Mouse (Mus musculus): Measurements from ENCODE around the gene Btbd9. TPM values are rescaled to one million over a fixed set of nuclear protein-coding genes. Genes with fewer than 3 reads are reported as not detected.
A peak's percentile ranks its signal among the peaks of the same experiment; 100 is the strongest.

The Btbd9 gene
- polyA plus RNA-seq, 1 experiment = 21.3 TPM

GRCm38 (mm10) chr17:30225030-30225740 is 351.1 kb downstream of the Btbd9 start:
- Histone ChIP-seq H3ac (ENCODE audit: control insufficient read depth, insufficient read length) (no peak overlapping the region), H3K27me3 (ENCODE audit: control insufficient read depth, insufficient read depth, insufficient read length) (no peaks in the 10 kb centered on the region), H3K4me2 (ENCODE audit: low read depth) (no peak overlapping the region), H3K4me3 (no peak overlapping the region), H3K79me2 (ENCODE audit: control insufficient read depth, insufficient read depth) (no peaks in the 10 kb centered on the region), H3K36me3 (ENCODE audit: control insufficient read depth, insufficient read depth) (no peaks in the 10 kb centered on the region)
- no peak for TF ChIP-seq MAX (IDR thresholded peaks at IDR 0.05; ENCODE audit: low read depth)
- TF ChIP-seq REST (IDR thresholded peaks at IDR 0.05; ENCODE audit: insufficient read depth, insufficient read length) = peak; percentile 70

DNA sequence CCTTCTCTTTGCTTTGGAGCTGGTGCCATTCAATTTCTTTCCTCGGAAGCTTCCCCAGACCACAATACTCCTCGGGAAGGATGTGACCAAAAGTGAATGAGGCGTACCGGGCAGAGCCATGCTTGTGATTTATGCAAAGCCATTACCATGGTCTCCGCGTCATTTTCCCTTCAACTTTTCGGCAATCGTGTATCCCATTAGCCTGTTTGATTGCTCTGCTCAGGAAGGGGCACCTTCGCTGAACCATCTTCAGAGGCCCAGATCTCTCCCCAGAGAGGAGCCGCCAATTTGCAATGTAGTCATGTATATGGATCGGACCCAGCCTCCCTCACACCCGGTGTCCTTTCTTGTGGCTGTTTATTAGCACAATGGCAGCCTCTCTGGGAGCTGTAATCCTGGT is 353.5 kb downstream of the Btbd9 start:
- Histone ChIP-seq H3ac (ENCODE audit: control insufficient read depth, insufficient read length) (no peak overlapping the region), H3K79me2 (ENCODE audit: control insufficient read depth, insufficient read depth) (no peaks in the 10 kb centered on the region), H3K27me3 (ENCODE audit: control insufficient read depth, insufficient read depth, insufficient read length) (no peaks in the 10 kb centered on the region), H3K36me3 (ENCODE audit: control insufficient read depth, insufficient read depth) (no peaks in the 10 kb centered on the region), H3K4me2 (ENCODE audit: low read depth) (no peak overlapping the region), H3K4me3 (no peak overlapping the region)
- TF ChIP-seq POLR2AphosphoS2 (IDR thresholded peaks at IDR 0.05; ENCODE audit: insufficient read length, low read depth) = no peak
- no peak for TF ChIP-seq MYOG (IDR thresholded peaks at IDR 0.05; ENCODE audit: control insufficient read depth in 1 of 3, insufficient read depth in 1 of 3, insufficient read length in 2 of 3, low read depth in 2 of 3)
- TF ChIP-seq TCF3 (IDR thresholded peaks at IDR 0.05; ENCODE audit: insufficient read length, low read depth) = no peak
- no peak for TF ChIP-seq USF1 (IDR thresholded peaks at IDR 0.05; ENCODE audit: low read depth)
- TF ChIP-seq REST (IDR thresholded peaks at IDR 0.05; ENCODE audit: insufficient read depth, insufficient read length) = no peak
- TF ChIP-seq SRF (IDR thresholded peaks at IDR 0.05; ENCODE audit: control insufficient read depth, insufficient read length, low read depth) = no peak
- no peak for TF ChIP-seq MYOD1 (IDR thresholded peaks at IDR 0.05; ENCODE audit: control insufficient read depth in 1 of 3, insufficient read length in 2 of 3, low read depth in 2 of 3)
- TF ChIP-seq POLR2A (IDR thresholded peaks at IDR 0.05; ENCODE audit: insufficient read length, low read depth) = no peak
- no peak for TF ChIP-seq MAX (IDR thresholded peaks at IDR 0.05; ENCODE audit: low read depth)
- TF ChIP-seq TCF12 (IDR thresholded peaks at IDR 0.05; ENCODE audit: insufficient read depth, poor library complexity, severe bottlenecking) = no peak
- no peak for TF ChIP-seq E2F4 (IDR thresholded peaks at IDR 0.05; ENCODE audit: insufficient read depth)
- no peak for TF ChIP-seq CEBPB (IDR thresholded peaks at IDR 0.05; ENCODE audit: insufficient read depth, poor library complexity, severe bottlenecking)

DNA sequence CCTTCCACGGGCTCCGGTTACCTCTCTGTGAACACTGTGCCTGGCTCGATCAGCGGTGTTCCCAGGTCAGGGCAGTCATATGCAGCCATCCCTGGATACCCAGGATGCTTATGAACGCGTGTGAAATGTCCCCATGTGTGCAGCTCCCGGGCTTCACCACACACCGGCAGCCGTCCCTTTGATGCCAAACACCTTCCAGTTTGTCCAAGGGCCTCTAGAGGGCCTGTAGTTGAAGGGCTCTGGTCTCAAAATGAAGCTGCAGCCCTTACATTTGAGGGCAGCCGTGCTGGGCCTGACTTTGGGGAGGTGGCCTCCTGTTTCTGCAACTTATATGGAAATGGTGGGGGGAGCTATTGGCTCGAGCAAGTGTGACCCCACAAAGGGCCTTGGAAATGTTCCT is 353.9 kb downstream of the Btbd9 start:
- no peak for TF ChIP-seq MAX (IDR thresholded peaks at IDR 0.05; ENCODE audit: low read depth)
- TF ChIP-seq POLR2AphosphoS2 (IDR thresholded peaks at IDR 0.05; ENCODE audit: insufficient read length, low read depth) = no peak
- TF ChIP-seq E2F4 (IDR thresholded peaks at IDR 0.05; ENCODE audit: insufficient read depth) = no peak
- no peak for TF ChIP-seq TCF3 (IDR thresholded peaks at IDR 0.05; ENCODE audit: insufficient read length, low read depth)
- no peak for TF ChIP-seq MYOD1 (IDR thresholded peaks at IDR 0.05; ENCODE audit: control insufficient read depth in 1 of 3, insufficient read length in 2 of 3, low read depth in 2 of 3)
- TF ChIP-seq REST (IDR thresholded peaks at IDR 0.05; ENCODE audit: insufficient read depth, insufficient read length) = no peak
- no peak for TF ChIP-seq POLR2A (IDR thresholded peaks at IDR 0.05; ENCODE audit: insufficient read length, low read depth)
- TF ChIP-seq USF1 (IDR thresholded peaks at IDR 0.05; ENCODE audit: low read depth) = no peak
- no peak for TF ChIP-seq SRF (IDR thresholded peaks at IDR 0.05; ENCODE audit: control insufficient read depth, insufficient read length, low read depth)
- no peak for TF ChIP-seq CEBPB (IDR thresholded peaks at IDR 0.05; ENCODE audit: insufficient read depth, poor library complexity, severe bottlenecking)
- no peak for TF ChIP-seq MYOG (IDR thresholded peaks at IDR 0.05; ENCODE audit: control insufficient read depth in 1 of 3, insufficient read depth in 1 of 3, insufficient read length in 2 of 3, low read depth in 2 of 3)
- TF ChIP-seq TCF12 (IDR thresholded peaks at IDR 0.05; ENCODE audit: insufficient read depth, poor library complexity, severe bottlenecking) = no peak
- no peaks in the 10 kb centered on the region for H3K79me2 ChIP-seq (ENCODE audit: control insufficient read depth, insufficient read depth)
- H3K36me3 ChIP-seq (ENCODE audit: control insufficient read depth, insufficient read depth) = no peaks in the 10 kb centered on the region
- H3K27me3 ChIP-seq (ENCODE audit: control insufficient read depth, insufficient read depth, insufficient read length) = no peaks in the 10 kb centered on the region
- H3ac ChIP-seq (ENCODE audit: control insufficient read depth, insufficient read length) = no peak overlapping the region
- no peak overlapping the region for H3K4me3 ChIP-seq
- H3K4me2 ChIP-seq (ENCODE audit: low read depth) = no peak overlapping the region

DNA sequence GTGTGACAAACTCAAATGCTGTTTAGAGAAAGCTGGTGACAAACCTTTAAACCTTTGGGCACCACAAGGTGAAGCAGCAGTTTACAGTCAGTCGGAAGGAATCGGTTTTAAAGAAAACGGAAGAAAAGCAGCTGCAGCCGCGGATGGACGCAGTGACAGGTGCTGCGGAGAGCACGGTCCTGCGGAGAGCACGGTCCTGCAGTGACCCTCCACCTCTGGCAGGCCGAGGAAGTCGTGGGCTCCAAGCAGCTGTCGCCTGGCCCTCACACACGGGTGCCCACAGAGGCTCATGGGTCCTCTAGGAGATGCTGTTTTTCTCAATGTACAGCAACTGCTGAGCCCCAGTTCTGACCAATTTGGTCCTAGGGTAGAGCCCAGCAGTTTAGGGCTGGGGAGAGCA is 354.6 kb downstream of the Btbd9 start:
- Histone ChIP-seq H3K79me2 (ENCODE audit: control insufficient read depth, insufficient read depth) (no peaks in the 10 kb centered on the region), H3K4me3 (no peak overlapping the region), H3K4me2 (ENCODE audit: low read depth) (no peak overlapping the region), H3ac (ENCODE audit: control insufficient read depth, insufficient read length) (no peak overlapping the region), H3K27me3 (ENCODE audit: control insufficient read depth, insufficient read depth, insufficient read length) (no peaks in the 10 kb centered on the region), H3K36me3 (ENCODE audit: control insufficient read depth, insufficient read depth) (no peaks in the 10 kb centered on the region)
- TF ChIP-seq TCF12 (IDR thresholded peaks at IDR 0.05; ENCODE audit: insufficient read depth, poor library complexity, severe bottlenecking) (peak; percentile 24), USF1 (IDR thresholded peaks at IDR 0.05; ENCODE audit: low read depth) (no peak), MYOG (IDR thresholded peaks at IDR 0.05; ENCODE audit: control insufficient read depth in 1 of 3, insufficient read depth in 1 of 3, insufficient read length in 2 of 3, low read depth in 2 of 3) (peak in 2 of 3 experiments; percentile 96), MYOD1 (IDR thresholded peaks at IDR 0.05; ENCODE audit: control insufficient read depth in 1 of 3, insufficient read length in 2 of 3, low read depth in 2 of 3) (peak in 2 of 3 experiments; percentile 93), SRF (IDR thresholded peaks at IDR 0.05; ENCODE audit: control insufficient read depth, insufficient read length, low read depth) (no peak)

- H3K79me2 ChIP-seq (ENCODE audit: control insufficient read depth, insufficient read depth) = no peaks in the 10 kb centered on the region
- no peak overlapping the region for H3K4me2 ChIP-seq (ENCODE audit: low read depth)
- H3K4me3 ChIP-seq = no peak overlapping the region
- no peaks in the 10 kb centered on the region for H3K36me3 ChIP-seq (ENCODE audit: control insufficient read depth, insufficient read depth)
- TF ChIP-seq TCF12 (IDR thresholded peaks at IDR 0.05; ENCODE audit: insufficient read depth, poor library complexity, severe bottlenecking) (no peak), E2F4 (IDR thresholded peaks at IDR 0.05; ENCODE audit: insufficient read depth) (no peak), USF1 (IDR thresholded peaks at IDR 0.05; ENCODE audit: low read depth) (no peak), POLR2AphosphoS2 (IDR thresholded peaks at IDR 0.05; ENCODE audit: insufficient read length, low read depth) (peak; percentile 41), MYOG (IDR thresholded peaks at IDR 0.05; ENCODE audit: control insufficient read depth in 1 of 3, insufficient read depth in 1 of 3, insufficient read length in 2 of 3, low read depth in 2 of 3) (no peak)
- H3K27me3 ChIP-seq (ENCODE audit: control insufficient read depth, insufficient read depth, insufficient read length) = no peaks in the 10 kb centered on the region
- no peak overlapping the region for H3ac ChIP-seq (ENCODE audit: control insufficient read depth, insufficient read length)
Measured at GRCm38 (mm10) chr17:30215741-30216140, 360.5 kb downstream of the Btbd9 start.
